Mouse (Mus musculus) cerebellum, adult 2 months (tissue): ENCODE results near the gene Sertad3. TPM values are rescaled to one million over a fixed set of nuclear protein-coding genes. Genes with fewer than 3 reads are reported as not detected.

ENCODE experiments used
- DNase-seq, 2 experiments: peaks; one replicate each; pipeline ENCODE4 v3.0.0; 2021
- H3K27ac ChIP-seq: fragments of 200-500 bp; 2 replicates; pipeline ENCODE4 v1.5.1; 2012; ENCODE audit warnings: low read length, control low read depth, inconsistent platforms; ENCODE audit not compliant: insufficient read depth
- H3K27me3 ChIP-seq: fragments of 200-500 bp; 2 replicates; pipeline ENCODE4 v1.6.1; 2012; ENCODE audit warnings: inconsistent platforms, mild to moderate bottlenecking, low read length, moderate library complexity; ENCODE audit not compliant: control insufficient read depth, insufficient read depth
- H3K4me1 ChIP-seq: fragments of 200-500 bp; 2 replicates; pipeline ENCODE4 v1.6.1; 2011; ENCODE audit warnings: low read length; ENCODE audit not compliant: control insufficient read depth, insufficient read depth
- H3K4me3 ChIP-seq: fragments of 200-500 bp; replicated peaks from 2 replicates; pipeline ENCODE3; 2011; ENCODE audit warnings: mild to moderate bottlenecking, low read depth, low read length, control low read depth; ENCODE audit not compliant: insufficient read depth
- CTCF ChIP-seq: fragments of 200-500 bp; IDR thresholded peaks from 2 replicates; pipeline ENCODE4 v1.5.1; 2011; ENCODE audit warnings: low read depth, mild to moderate bottlenecking, control low read depth, low read length, moderate library complexity, borderline replicate concordance; ENCODE audit not compliant: insufficient read depth
- POLR2A ChIP-seq: fragments of 200-500 bp; IDR thresholded peaks from 2 replicates; pipeline ENCODE4 v1.6.1; 2011; ENCODE audit warnings: low read length, control low read depth, borderline replicate concordance; ENCODE audit not compliant: insufficient read depth
- WGBS: fragments of 180-500 bp; shearing (Covaris S2); methylation state at CpG from one replicate; pipeline ENCODE4 v1.1.7; 2018; 5-methylcytosine and 5-hydroxymethylcytosine counted together
- polyA plus RNA-seq: library from polyadenylated mRNA; depleted of rRNA; stranded (reverse); fragments of >200 nt; gene quantifications from 2 replicates; pipeline ENCODE4 v1.2.3, GENCODE M21; 2012

Gene Sertad3
- polyA plus RNA-seq, 1 experiment = 8.9 TPM

DNA sequence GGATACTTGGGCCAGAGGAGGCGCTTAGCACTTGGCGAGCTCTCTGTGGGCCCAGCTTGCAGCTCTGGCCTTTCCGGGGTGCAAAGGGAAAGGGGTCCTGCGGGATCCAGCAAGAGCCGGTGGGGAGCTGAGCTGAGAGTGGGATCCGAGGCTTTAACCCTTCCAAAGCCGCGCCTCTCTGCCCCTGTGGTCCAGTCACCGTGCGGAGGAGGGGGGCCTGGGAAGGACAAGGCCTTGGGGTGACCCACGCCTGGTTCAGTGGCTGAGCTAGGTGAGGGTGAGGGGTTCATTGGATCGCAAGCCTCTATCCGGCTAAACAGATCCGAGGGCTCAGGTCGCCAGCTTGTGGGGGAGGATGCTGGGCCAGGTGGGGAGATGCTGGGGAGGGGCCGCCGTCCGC, 27.5 kb upstream of the Sertad3 start:
- Histone ChIP-seq H3K27ac (peak overlapping the region; percentile 35; the same call in 1 of the 2 replicates), H3K27me3 (no peaks in the 10 kb centered on the region), H3K4me1 (peaks cover 5% of the 10 kb centered on the region; the same call in 1 of the 2 replicates), H3K4me3 (peak overlapping the region; percentile 80)
- DNase-seq = peak; percentile 42 to 61
- TF ChIP-seq POLR2A (peak; percentile 3; the same call in 1 of the 2 replicates), CTCF (no peak)
- WGBS = 2% methylated on average over 18 of the region's 18 CpGs

DNA sequence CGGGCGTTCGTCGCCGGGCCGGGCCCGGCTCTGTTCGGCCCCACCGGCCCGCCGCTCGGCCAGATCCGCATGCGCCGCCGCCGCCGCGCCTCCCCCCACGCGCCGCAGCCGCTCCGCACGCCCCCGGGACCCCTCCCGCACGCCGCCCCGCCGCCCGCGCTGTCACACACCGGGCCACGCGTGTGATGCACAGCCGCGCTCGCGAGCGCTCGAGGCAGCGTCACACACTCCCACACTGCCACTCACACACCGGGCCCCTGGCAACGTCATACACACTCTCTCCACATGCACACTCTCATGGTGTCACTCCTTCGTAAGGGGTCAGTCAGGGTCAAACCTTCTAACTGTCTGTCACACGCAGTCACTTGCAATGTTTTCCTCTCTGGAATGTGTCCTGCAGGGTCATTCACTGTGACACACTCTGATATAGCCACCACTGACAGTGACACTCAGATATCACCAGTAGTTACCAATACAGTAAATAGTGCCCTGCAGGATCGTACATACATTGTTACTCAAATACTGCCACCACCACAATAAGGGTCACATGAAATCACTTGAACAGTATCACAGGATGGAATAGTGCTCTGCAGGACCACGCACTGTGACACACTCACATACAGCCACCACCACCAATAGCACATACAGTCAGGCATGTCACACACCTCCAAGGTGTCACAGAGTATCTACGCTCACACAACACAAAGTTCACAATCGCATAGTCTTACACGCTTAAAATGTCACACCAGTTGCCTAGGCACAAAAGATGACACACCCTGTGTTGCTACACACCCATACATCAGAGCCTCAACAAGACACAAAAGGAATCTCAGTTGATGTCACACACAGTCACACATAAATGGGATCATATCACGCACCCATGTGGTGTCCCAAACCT, 26.8 kb upstream of the Sertad3 start:
- 7% methylated on average over 34 of the region's 53 CpGs for WGBS
- Histone ChIP-seq H3K4me3 (peak overlapping the region; percentile 80), H3K27me3 (no peaks in the 10 kb centered on the region), H3K27ac (peak overlapping the region; percentile 35), H3K4me1 (peaks cover 5% of the 10 kb centered on the region; the same call in 1 of the 2 replicates)
- TF ChIP-seq POLR2A = 0 out of 2 replicates have a peak, but pooled peaks have one; percentile 9
- no peak for TF ChIP-seq CTCF
- peak; percentile 71 to 73 for DNase-seq

DNA sequence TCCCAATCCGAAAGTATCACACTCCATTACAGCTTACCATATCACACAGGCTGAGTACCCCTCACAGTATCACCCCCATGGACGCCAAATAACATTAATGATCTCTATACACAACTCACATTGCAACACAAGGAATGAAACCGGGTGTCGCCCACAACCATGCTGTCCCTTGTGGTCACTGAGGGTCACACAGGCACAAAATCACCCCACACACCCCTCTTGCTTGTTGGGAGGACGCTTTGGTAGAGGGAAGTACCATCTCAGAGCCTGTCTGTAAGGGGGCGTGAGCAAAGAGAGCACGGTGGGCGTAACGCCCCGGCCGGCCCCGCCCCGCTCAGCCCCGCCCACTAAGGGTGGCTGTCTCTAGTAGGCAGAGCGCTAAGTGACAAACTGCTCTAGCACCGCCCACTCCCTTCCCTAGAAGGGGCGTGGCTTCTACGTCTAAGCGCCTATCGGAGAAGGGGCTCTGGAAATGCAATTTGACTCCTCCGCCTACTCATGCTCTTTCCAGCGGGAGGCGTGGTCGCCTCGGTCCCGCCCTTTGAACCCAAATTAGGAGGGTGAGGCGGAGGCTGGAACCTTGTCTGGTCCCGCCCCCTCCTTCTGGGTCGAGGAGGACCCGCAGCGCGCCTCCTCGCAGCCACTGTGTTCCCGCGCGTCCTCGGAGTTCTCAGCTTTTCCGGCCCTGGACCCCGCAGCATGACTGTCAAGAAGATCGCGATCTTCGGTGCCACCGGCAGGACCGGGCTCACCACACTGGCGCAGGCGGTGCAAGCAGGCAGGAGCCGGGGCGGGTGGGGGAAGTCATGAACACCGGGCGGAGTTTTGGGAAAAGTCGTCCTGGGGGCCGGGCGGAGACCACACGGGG, 25.9 kb upstream of the Sertad3 start, which contains the start of the genes Sptbn4 and Blvrb:
Gene Sptbn4, minus strand, starts transcription at position 268 of the 868 bp plus-strand sequence.
Gene Blvrb, plus strand, starts transcription at position 560 of the 868 bp plus-strand sequence.
- Histone ChIP-seq H3K27ac (peak within 1 kb of the TSS; percentile 14), H3K27me3 (no peaks in the 10 kb centered on the region), H3K4me3 (peak within 1 kb of the TSS; percentile 80), H3K4me1 (peaks cover 5% of the 10 kb centered on the region; the same call in 1 of the 2 replicates)
- peak; percentile 95 to 99 for DNase-seq
- 1% methylated on average over 54 of the region's 54 CpGs for WGBS
- TF ChIP-seq POLR2A (peak; percentile 61; the same call in 1 of the 2 replicates), CTCF (peak; percentile 40; the same call in 1 of the 2 replicates)

DNA sequence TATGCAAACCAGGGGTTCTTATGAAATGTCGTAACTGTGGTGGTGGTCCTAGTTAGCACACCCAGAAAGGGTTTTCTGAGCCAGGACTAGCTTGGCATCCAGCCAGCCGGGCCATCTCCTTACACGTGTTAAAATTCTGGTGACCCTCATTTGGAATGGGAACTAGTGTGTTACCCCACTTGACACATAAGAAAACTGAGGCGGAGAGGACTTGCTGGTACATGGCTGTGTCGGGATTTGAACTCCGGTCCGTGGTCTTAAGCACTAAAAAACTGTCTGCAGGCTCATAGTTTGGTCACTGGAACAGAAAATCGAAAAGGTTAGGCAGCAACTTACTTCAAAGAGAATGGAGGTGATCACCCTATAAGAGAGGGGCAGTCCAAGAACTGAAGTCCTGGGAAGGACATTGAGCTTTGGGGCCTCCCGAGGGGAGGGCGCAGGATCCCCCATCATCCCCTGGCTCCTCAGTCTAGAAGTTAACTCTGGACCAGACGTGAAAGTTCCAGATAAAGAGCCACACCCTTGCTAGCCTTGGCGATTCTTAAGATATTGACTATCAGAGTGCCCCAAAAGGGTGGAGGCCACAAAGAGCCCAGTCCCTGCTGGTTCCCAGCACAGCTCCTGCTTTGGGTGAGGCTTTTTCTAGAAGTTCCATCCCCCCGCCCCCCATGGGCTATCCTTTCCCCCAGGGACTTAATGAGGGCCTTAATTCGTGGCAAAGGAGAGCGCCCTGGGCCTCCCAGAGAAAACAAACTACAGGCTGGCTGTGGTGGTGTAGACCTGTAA, 25.0 kb upstream of the Sertad3 start:
- Histone ChIP-seq H3K4me3 (peak overlapping the region; percentile 80), H3K27me3 (no peaks in the 10 kb centered on the region), H3K4me1 (peaks cover 5% of the 10 kb centered on the region; the same call in 1 of the 2 replicates), H3K27ac (no peak overlapping the region)
- TF ChIP-seq CTCF (no peak), POLR2A (no peak)
- DNase-seq = peak; percentile 49 to 53
- 59% methylated on average over 15 of the region's 15 CpGs for WGBS

DNA sequence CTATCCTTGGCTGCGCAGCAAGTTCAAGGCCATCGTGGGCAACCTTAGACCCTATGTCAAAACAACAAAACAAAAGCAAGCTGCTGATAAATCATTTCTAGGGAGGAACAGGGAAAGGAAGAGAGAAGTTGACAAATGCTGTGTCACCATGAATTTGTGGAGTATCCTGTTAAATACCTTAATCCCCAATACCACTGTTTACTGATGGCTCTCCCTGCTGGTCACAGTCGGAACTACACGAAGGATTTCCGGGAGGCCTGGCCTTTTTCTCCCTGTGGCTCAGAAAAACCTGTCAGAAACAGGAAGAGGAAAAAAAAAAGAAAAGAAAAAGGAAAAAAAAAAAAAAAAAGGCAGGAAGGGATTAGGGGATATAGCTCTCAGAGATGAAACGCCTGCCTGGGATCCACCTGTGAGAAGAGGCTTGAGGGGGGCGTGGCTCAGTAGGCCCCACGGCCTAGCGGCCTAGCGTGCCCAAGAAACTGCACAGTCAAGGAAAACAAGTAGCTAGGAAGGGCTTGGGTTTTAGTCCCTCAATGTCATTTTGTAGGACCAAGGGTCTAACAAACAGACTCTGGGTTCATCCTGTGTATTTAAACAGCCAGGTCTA, 24.2 kb upstream of the Sertad3 start:
- WGBS = 67% methylated on average over 10 of the region's 10 CpGs
- DNase-seq = peak; percentile 61 to 77
- Histone ChIP-seq H3K27me3 (no peaks in the 10 kb centered on the region), H3K27ac (no peak overlapping the region), H3K4me3 (no peak overlapping the region), H3K4me1 (peaks cover 5% of the 10 kb centered on the region; the same call in 1 of the 2 replicates)
- peak; percentile 59; the same call in 1 of the 2 replicates for TF ChIP-seq CTCF
- no peak for TF ChIP-seq POLR2A

DNA sequence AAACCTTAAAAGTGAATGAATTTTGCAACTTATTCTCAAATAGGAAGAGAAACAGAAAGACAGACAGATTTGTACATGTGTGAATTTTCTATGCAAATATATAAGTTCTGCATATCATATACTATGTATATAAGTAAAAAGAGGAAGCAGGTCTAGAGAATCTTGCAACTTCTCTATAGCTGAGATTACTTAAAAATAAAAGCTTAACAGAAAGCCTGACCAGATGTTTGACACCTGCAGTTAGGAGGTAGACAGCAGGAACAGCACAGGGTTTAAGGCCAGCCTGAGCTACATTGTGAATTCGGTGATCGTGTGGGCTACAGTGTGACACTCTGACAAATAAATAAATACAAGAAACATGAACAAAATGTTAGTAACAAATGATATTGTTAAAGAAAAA, 22.2 kb upstream of the Sertad3 start:
- no peaks in the 10 kb centered on the region for H3K27me3 ChIP-seq
- peaks cover 5% of the 10 kb centered on the region; the same call in 1 of the 2 replicates for H3K4me1 ChIP-seq
- no peak for DNase-seq
- TF ChIP-seq CTCF (no peak), POLR2A (no peak)
- WGBS = 95% methylated on average over 2 of the region's 2 CpGs
- H3K27ac ChIP-seq = no peak overlapping the region
- H3K4me3 ChIP-seq = no peak overlapping the region
